Mouse (Mus musculus): ENCODE results near the gene Gm7694. TPM values are rescaled to one million over a fixed set of nuclear protein-coding genes. Genes with fewer than 3 reads are reported as not detected.

The Gm7694 gene
- polyA plus RNA-seq, 1 experiment = 4.3 TPM

- Histone ChIP-seq H3K4me1 (peaks cover 11% of the 10 kb centered on the region), H3K36me3 (replicated peaks; ENCODE audit: low read length) (no peaks in the 10 kb centered on the region), H3K27me3 (replicated peaks) (peaks cover 2% of the 10 kb centered on the region), H3K4me3 (replicated peaks) (no peak overlapping the region), H3K9me3 (peaks cover 5% of the 10 kb centered on the region)
- TF ChIP-seq GATA1 (IDR thresholded peaks at IDR 0.05; ENCODE audit: borderline replicate concordance, low read length) = no peak
- no peak for TF ChIP-seq FLI1 (IDR thresholded peaks at IDR 0.05; ENCODE audit: low read length)
Observed at GRCm38 (mm10) chr1:170293257-170293656, 12.9 kb downstream of the Gm7694 start.

GRCm38 (mm10) chr1:170292239-170292951 is 13.7 kb downstream of the Gm7694 start:
- no peak for TF ChIP-seq FLI1 (IDR thresholded peaks at IDR 0.05; ENCODE audit: low read length)
- no peak for TF ChIP-seq GATA1 (IDR thresholded peaks at IDR 0.05; ENCODE audit: borderline replicate concordance, low read length)
- H3K4me1 ChIP-seq = peaks cover 11% of the 10 kb centered on the region
- no peaks in the 10 kb centered on the region for H3K36me3 ChIP-seq (replicated peaks; ENCODE audit: low read length)
- no peak overlapping the region for H3K4me3 ChIP-seq (replicated peaks)
- peaks cover 5% of the 10 kb centered on the region for H3K9me3 ChIP-seq
- H3K27me3 ChIP-seq (replicated peaks) = peaks cover 2% of the 10 kb centered on the region

GRCm38 (mm10) chr1:170282415-170283129 is 23.6 kb downstream of the Gm7694 start:
- Histone ChIP-seq H3K27me3 (replicated peaks) (peaks cover 31% of the 10 kb centered on the region), H3K9me3 (no peaks in the 10 kb centered on the region), H3K36me3 (replicated peaks; ENCODE audit: low read length) (no peaks in the 10 kb centered on the region), H3K4me3 (replicated peaks) (no peak overlapping the region), H3K4me1 (no peaks in the 10 kb centered on the region)
- TF ChIP-seq FLI1 (IDR thresholded peaks at IDR 0.05; ENCODE audit: low read length) (no peak), GATA1 (IDR thresholded peaks at IDR 0.05; ENCODE audit: borderline replicate concordance, low read length) (no peak)

DNA sequence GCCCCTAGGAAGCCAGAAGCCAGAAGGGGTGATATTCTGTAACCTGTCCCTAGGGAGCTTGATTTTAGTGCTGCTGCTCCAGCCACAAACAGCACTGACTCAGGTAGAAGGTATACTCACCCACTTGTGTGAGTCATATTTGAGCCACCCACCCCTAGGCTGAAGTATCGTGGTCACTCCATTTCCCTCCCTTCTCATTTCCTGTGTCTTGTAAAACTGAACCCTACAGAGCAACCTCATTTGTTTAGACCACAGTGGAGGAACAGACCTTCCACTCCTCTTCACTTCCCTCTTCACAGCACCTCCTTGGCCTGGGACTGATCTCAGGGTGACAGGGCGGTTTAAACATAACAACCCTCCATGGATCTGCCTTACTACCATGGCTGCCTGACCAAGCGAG is 29.1 kb downstream of the Gm7694 start, which contains the start of gene Sh2d1b1:
TSS of gene Sh2d1b1 (plus strand) at position 305 of the 400 bp plus-strand sequence.
- Histone ChIP-seq H3K36me3 (replicated peaks; ENCODE audit: low read length) (peaks cover 4% of the 10 kb centered on the region), H3K4me1 (peaks cover 21% of the 10 kb centered on the region), H3K9me3 (peaks cover 13% of the 10 kb centered on the region), H3K27me3 (replicated peaks) (peaks cover 18% of the 10 kb centered on the region), H3K4me3 (replicated peaks) (no peak within 1 kb of the TSS)
- TF ChIP-seq FLI1 (IDR thresholded peaks at IDR 0.05; ENCODE audit: low read length) (no peak), GATA1 (IDR thresholded peaks at IDR 0.05; ENCODE audit: borderline replicate concordance, low read length) (no peak)

- Histone ChIP-seq H3K4me1 (peaks cover 24% of the 10 kb centered on the region), H3K9me3 (peaks cover 13% of the 10 kb centered on the region), H3K4me3 (replicated peaks) (no peak overlapping the region), H3K27me3 (replicated peaks) (peaks cover 13% of the 10 kb centered on the region), H3K36me3 (replicated peaks; ENCODE audit: low read length) (peaks cover 4% of the 10 kb centered on the region)
- TF ChIP-seq GATA1 (IDR thresholded peaks at IDR 0.05; ENCODE audit: borderline replicate concordance, low read length) (no peak), FLI1 (IDR thresholded peaks at IDR 0.05; ENCODE audit: low read length) (no peak)
Observed at GRCm38 (mm10) chr1:170273252-170273651, 32.9 kb downstream of the Gm7694 start.

GRCm38 (mm10) chr1:170270696-170271095 is 35.4 kb downstream of the Gm7694 start:
- H3K9me3 ChIP-seq = peaks cover 11% of the 10 kb centered on the region
- H3K4me1 ChIP-seq = peaks cover 18% of the 10 kb centered on the region
- H3K27me3 ChIP-seq (replicated peaks) = peaks cover 10% of the 10 kb centered on the region
- H3K36me3 ChIP-seq (replicated peaks; ENCODE audit: low read length) = peaks cover 4% of the 10 kb centered on the region
- no peak overlapping the region for H3K4me3 ChIP-seq (replicated peaks)
- no peak for TF ChIP-seq GATA1 (IDR thresholded peaks at IDR 0.05; ENCODE audit: borderline replicate concordance, low read length)
- no peak for TF ChIP-seq FLI1 (IDR thresholded peaks at IDR 0.05; ENCODE audit: low read length)

DNA sequence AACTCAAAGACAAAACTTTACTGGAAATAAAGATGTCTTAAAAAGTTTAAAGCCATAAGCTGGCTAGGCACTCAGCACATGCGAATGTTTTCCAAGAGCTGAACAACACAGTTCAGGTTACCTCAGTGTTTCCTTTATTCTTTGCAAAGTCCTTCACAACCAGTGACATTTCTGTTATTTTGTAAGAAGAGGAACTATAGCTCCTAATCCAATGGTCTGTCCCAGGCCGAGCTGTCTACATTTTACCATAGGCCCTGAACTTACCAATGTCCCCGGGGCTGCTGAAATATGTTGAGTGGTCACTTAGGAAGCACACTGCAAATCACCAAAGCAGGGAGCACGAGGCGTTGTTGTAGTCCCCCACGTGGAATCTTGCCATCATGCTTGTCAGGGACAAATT is 35.9 kb downstream of the Gm7694 start:
- Histone ChIP-seq H3K36me3 (replicated peaks; ENCODE audit: low read length) (peaks cover 1% of the 10 kb centered on the region), H3K27me3 (replicated peaks) (peaks cover 9% of the 10 kb centered on the region), H3K4me3 (replicated peaks) (no peak overlapping the region), H3K4me1 (peaks cover 18% of the 10 kb centered on the region), H3K9me3 (peaks cover 7% of the 10 kb centered on the region)
- TF ChIP-seq FLI1 (IDR thresholded peaks at IDR 0.05; ENCODE audit: low read length) (no peak), GATA1 (IDR thresholded peaks at IDR 0.05; ENCODE audit: borderline replicate concordance, low read length) (no peak)

DNA sequence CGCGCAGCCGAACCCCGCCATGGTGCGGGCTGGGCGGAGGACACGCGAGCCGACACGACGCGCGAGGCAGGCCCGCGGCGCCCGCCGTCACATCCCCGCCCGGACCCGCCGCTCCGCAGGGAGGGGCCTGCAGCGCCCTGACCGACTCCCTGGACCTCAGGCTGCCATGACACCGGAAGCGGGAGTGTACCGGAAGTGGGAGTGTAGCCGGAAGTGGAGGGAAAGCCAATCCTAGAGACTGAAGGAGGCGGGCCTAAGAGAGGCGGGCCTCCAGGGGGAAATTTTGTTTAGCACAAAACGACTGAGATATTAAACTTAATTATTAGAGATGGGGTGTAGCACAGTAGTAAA is 50.6 kb downstream of the Gm7694 start:
- H3K36me3 ChIP-seq (replicated peaks; ENCODE audit: low read length) = no peaks in the 10 kb centered on the region
- H3K27me3 ChIP-seq (replicated peaks) = peaks cover 7% of the 10 kb centered on the region
- TF ChIP-seq GATA1 (IDR thresholded peaks at IDR 0.05; ENCODE audit: borderline replicate concordance, low read length) (no peak), FLI1 (IDR thresholded peaks at IDR 0.05; ENCODE audit: low read length) (no peak)
- no peaks in the 10 kb centered on the region; the same call in 1 of the 2 replicates for H3K4me1 ChIP-seq
- peak overlapping the region; percentile 88 for H3K4me3 ChIP-seq (replicated peaks)
- no peaks in the 10 kb centered on the region for H3K9me3 ChIP-seq

- TF ChIP-seq GATA1 (IDR thresholded peaks at IDR 0.05; ENCODE audit: borderline replicate concordance, low read length) (no peak), FLI1 (IDR thresholded peaks at IDR 0.05; ENCODE audit: low read length) (no peak)
- no peaks in the 10 kb centered on the region for H3K9me3 ChIP-seq
- H3K4me3 ChIP-seq (replicated peaks) = peak overlapping the region; percentile 88
- H3K36me3 ChIP-seq (replicated peaks; ENCODE audit: low read length) = no peaks in the 10 kb centered on the region
- peaks cover 7% of the 10 kb centered on the region for H3K27me3 ChIP-seq (replicated peaks)
- no peaks in the 10 kb centered on the region; the same call in 1 of the 2 replicates for H3K4me1 ChIP-seq
Observed at GRCm38 (mm10) chr1:170254893-170255559, 51.1 kb downstream of the Gm7694 start.

Other genes with a start within 250 kb of the Gm7694 start
- not detected in 2 replicates for gene Ddr2, start 195.6 kb downstream of the Gm7694 start, polyA plus RNA-seq (2012; ENCODE audit: insufficient read depth, low replicate concordance)
- 0.74 and 2.3 TPM in 2 replicates for gene Uap1, start 131.4 kb downstream of the Gm7694 start, polyA plus RNA-seq (2012; ENCODE audit: insufficient read depth, low replicate concordance)
- 0.74 and 1.1 TPM in 2 replicates for gene Uhmk1, start 90.9 kb downstream of the Gm7694 start, polyA plus RNA-seq (2012; ENCODE audit: insufficient read depth, low replicate concordance)
- not detected in 2 replicates for gene Sh2d1b2, start 73.6 kb downstream of the Gm7694 start, polyA plus RNA-seq (2012; ENCODE audit: insufficient read depth, low replicate concordance)
- gene Sh2d1b1, start 29.0 kb downstream of the Gm7694 start, polyA plus RNA-seq (2012; ENCODE audit: insufficient read depth, low replicate concordance) = not detected in 2 replicates
- gene Spata46, start 2.5 kb upstream of the Gm7694 start, polyA plus RNA-seq (2012; ENCODE audit: insufficient read depth, low replicate concordance) = not detected in 2 replicates